Mouse (Mus musculus) mouse embryonic stem cell (cell line): Measurements from ENCODE around the gene Pgls.

Source experiments
- in situ Hi-C, 2 experiments: fragments of 300-500 bp; cut with MboI; formaldehyde crosslinking; loops; 1 replicate in 1 of 2; 3 replicates in 1 of 2; pipeline ENCODE4 v1.14.3; 2019 to 2020; ENCODE audit warnings: low sequenced_read_pairs in 2 of 2, low pct_unique_long_range_greater_than_20kb in 1 of 2, mixed read lengths in 1 of 2; ENCODE audit not compliant: unreplicated experiment in 1 of 2

Pgls gene

GRCm38 (mm10) chr8:71627265-71628099 lies 35.5 kb downstream of the Pgls start:
- in situ Hi-C loops: no loop called here

DNA sequence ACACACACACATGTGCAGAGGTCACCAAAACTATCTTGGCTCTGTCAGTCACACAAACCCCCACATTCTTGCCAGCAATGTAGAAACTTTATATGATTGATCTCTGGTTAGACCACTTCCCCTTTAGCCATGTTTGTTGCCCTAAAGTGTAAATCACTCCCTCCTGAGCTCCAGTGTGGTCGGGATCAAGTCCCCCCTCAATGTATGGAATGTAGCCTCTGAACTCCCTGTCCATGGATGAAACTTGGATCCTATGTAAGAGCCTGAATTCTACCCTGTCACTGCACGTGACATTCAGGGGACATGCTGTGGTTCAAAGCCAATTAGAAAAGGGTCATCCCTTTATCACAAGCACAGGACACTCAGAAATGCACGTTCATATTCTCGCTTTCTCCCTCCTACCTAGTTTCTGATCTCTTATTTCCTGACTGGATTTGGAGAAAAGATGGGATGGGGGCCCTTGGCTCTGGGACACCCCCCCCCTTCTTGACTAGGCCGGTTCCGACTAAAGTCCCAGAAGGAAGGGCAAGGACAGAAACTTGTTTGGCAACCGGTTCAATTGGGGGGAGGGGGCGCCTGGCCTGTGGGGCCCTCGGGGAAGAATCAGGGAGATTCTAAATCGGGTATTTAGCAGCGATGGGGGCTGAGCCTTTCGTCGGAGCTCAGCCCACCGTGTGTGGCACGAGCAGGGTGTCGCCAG lies 36.6 kb downstream of the Pgls start:
- in situ Hi-C loops: no loop called here

DNA sequence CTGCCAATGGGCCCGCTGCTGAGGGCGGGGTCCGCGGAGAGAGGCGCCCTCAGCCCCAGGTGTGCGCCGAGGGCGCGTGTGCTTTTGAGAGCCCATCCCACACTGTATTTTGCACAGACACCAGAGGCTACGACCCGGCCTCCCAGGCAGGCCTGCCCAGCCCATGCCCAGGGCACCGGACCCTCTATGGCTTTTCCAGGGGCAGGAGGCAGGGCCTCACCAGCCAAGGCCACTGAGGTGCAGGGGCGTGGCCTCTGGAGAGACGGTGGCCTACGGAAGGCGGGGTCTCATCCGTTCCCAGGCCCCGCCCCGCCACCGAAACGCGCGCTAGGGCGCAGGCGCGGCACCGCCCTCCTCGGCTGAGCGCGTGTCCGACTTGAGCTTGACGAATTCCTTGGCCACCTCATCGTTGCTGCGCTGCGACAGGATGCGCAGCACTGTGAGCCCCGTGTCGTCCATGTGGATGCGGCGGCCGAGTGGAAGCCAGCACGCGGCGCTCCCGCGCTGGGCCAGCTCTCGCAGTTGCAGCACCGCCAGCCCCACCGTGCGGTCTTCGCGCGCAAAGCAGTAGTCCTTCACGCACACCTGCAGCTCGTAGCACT lies 37.2 kb downstream of the Pgls start:
- in situ Hi-C loops: no loop called here

- in situ Hi-C loops: loop anchor here in 1 of 2 experiments (10.0 kb wide), 1 partner anchor 65 kb away; the partner anchor contains the start of genes Nxnl1 and Slc27a1
Observed at GRCm38 (mm10) chr8:71629781-71630212, 37.8 kb downstream of the Pgls start.

- in situ Hi-C loops: loop anchor here in 1 of 2 experiments (10.0 kb wide), 1 partner anchor 66 kb away; the partner anchor contains the start of genes Nxnl1 and Slc27a1
Observed at GRCm38 (mm10) chr8:71630761-71631160, 38.8 kb downstream of the Pgls start.

GRCm38 (mm10) chr8:71631897-71632296 lies 39.9 kb downstream of the Pgls start:
- in situ Hi-C loops: loop anchor here in 1 of 2 experiments (10.0 kb wide), 1 partner anchor 67 kb away; the partner anchor contains the start of genes Nxnl1 and Slc27a1

DNA sequence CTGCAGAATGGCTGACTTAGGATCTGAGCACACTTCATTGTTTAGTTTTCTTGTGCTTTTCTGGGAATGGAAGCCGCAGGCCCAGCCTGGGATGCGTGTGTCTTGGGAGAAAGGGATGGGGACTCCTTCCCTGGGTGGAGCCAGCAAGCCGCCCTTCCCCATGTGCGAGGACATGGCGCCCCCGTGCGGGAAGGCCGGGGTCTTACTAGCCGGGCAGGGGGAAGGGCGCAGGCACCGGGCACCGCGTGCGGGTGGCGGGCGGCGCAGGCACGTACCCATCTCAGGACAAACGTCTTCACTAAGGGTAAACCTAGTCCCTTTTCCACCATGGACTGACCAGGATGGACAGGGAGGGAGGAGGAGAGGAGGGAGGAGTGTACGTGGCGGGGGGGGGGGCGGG lies 41.2 kb downstream of the Pgls start:
- in situ Hi-C loops: loop anchor here in 1 of 2 experiments (10.0 kb wide), 1 partner anchor 68 kb away; the partner anchor contains the start of genes Nxnl1 and Slc27a1

GRCm38 (mm10) chr8:71633981-71634667 lies 42.1 kb downstream of the Pgls start:
- in situ Hi-C loops: loop anchor here in 1 of 2 experiments (10.0 kb wide), 1 partner anchor 69 kb away; the partner anchor contains the start of genes Nxnl1 and Slc27a1

DNA sequence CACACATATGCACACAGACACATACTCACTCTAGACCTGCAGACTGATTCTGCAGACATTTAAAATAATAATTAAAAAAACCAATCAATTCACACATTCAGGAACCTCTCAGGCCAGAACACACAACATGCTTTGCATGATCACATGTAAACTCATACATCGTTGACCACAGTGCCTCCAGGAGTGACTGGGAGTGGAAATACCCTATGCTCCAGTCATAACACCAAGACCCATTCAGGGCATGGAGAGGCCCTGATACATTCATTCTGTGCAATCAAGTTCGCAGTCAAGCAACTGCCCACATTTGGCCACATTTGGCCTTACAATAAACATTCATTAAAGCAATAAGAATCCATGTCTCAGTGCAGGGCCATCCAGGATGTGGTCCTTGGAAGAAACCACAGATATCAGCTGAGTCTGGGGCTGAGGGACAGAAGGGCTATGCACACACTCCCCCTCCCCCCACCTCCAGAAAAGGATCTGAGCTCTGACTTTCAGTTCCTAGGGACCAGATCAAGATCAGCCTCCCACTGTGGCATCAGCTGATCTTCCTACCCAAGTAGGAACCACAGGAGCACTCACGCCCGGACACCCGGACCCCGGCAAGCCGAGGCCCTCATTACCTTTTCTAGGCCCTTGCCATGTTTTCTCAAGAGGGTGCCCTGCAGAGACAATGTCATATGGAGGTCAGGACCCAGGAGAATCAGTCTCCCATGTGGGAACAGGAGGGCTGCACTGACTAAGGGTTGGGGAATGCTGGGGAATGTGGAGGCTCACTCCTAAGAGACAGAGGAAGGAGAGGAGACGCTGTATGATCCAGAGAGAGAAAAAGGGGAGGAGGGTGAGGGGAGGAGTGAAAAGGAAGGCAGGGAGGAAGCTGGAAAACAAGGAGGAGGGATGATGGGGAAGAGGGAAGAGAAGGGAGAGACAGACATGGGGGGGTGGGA lies 45.4 kb downstream of the Pgls start:
- in situ Hi-C loops: loop anchor here in 1 of 2 experiments (10.0 kb wide), 1 partner anchor 73 kb away; the partner anchor contains the start of genes Nxnl1 and Slc27a1

DNA sequence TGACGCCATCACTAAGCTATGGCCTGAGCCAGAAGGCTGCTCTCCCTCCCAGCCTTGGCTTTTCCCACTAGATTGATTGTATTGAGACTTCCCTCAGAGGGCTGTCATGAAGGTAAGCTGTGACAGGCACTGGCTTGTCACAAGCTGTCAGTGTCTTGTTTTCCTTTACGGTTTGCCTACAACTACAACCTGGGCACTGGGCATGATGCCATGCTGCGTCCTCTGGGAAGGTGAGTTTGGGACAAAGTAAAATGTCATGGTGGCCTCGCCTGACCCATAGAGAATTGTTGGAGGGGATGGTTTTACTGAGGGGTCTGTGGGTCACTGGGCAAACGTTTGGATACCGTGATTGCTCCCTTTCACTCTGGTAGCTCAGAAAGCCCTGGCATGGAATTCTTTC lies 46.3 kb downstream of the Pgls start:
- in situ Hi-C loops: loop anchor here in 1 of 2 experiments (10.0 kb wide), 1 partner anchor 74 kb away; the partner anchor contains the start of genes Nxnl1 and Slc27a1

- in situ Hi-C loops: loop anchor here in 1 of 2 experiments (10.0 kb wide), 1 partner anchor 75 kb away; the partner anchor contains the start of genes Nxnl1 and Slc27a1
Observed at GRCm38 (mm10) chr8:71639318-71639717, 47.3 kb downstream of the Pgls start.

- in situ Hi-C loops: no loop called here
Observed at GRCm38 (mm10) chr8:71645510-71645909, 53.5 kb downstream of the Pgls start.
